Mouse (Mus musculus): ENCODE measurements at regions not wholly inside any gene's neighbourhood (a gene's known extent, or its start where the extent isn't known, plus 50 kb on each side); places are given as distances from the start of the nearest gene placed in this dataset.

GRCm38 (mm10) chr3:118418981-118419380, 142.9 kb upstream of the Dpyd start:
- no peak for DNase-seq (ENCODE audit: low spot score in 2 of 2)

- DNase-seq (ENCODE audit: low spot score in 2 of 2): no peak
Measured at GRCm38 (mm10) chr3:118421701-118422100, 140.2 kb upstream of the Dpyd start.

- no peak for DNase-seq (ENCODE audit: low spot score in 2 of 2)
Measured at GRCm38 (mm10) chr3:118425748-118426147, 136.2 kb upstream of the Dpyd start.

GRCm38 (mm10) chr3:118428523-118428922, 133.4 kb upstream of the Dpyd start:
- DNase-seq (ENCODE audit: low spot score in 2 of 2): peak; percentile 51 to 76

- peak; percentile 47 to 57 for DNase-seq (ENCODE audit: low spot score in 2 of 2)
Measured at GRCm38 (mm10) chr3:118429825-118430630, 131.9 kb upstream of the Dpyd start.

GRCm38 (mm10) chr3:118430631-118430906, 131.4 kb upstream of the Dpyd start:
- no peak for DNase-seq (ENCODE audit: low spot score in 2 of 2)

- DNase-seq (ENCODE audit: low spot score in 2 of 2): peak; percentile 38 to 53
Measured at GRCm38 (mm10) chr3:118431031-118431723, 130.8 kb upstream of the Dpyd start.

- DNase-seq (ENCODE audit: low spot score in 2 of 2): no peak
Measured at GRCm38 (mm10) chr3:118433441-118434021, 128.4 kb upstream of the Dpyd start.

- no peak for DNase-seq (ENCODE audit: low spot score in 2 of 2)
Measured at GRCm38 (mm10) chr3:118434311-118434710, 127.6 kb upstream of the Dpyd start.

- DNase-seq (ENCODE audit: low spot score in 2 of 2): no peak
Measured at GRCm38 (mm10) chr3:118434847-118435246, 127.1 kb upstream of the Dpyd start.

- no peak for DNase-seq (ENCODE audit: low spot score in 2 of 2)
Measured at GRCm38 (mm10) chr3:118435248-118435647, 126.7 kb upstream of the Dpyd start.

- peak in 1 of 2 experiments; percentile 42 for DNase-seq (ENCODE audit: low spot score in 2 of 2)
Measured at GRCm38 (mm10) chr3:118443742-118444332, 118.1 kb upstream of the Dpyd start.

GRCm38 (mm10) chr3:118445360-118445759, 116.6 kb upstream of the Dpyd start:
- DNase-seq (ENCODE audit: low spot score in 2 of 2): peak in 1 of 2 experiments; percentile 38

- DNase-seq (ENCODE audit: low spot score in 2 of 2): peak; percentile 66 to 67
Measured at GRCm38 (mm10) chr3:118459636-118460035, 102.3 kb upstream of the Dpyd start.

GRCm38 (mm10) chr3:118465611-118466010, 96.3 kb upstream of the Dpyd start:
- no peak for DNase-seq (ENCODE audit: low spot score in 2 of 2)

- no peak for DNase-seq (ENCODE audit: low spot score in 2 of 2)
Measured at GRCm38 (mm10) chr3:118472215-118472799, 89.6 kb upstream of the Dpyd start.

- no peak for DNase-seq (ENCODE audit: low spot score in 2 of 2)
Measured at GRCm38 (mm10) chr3:118478065-118478464, 83.9 kb upstream of the Dpyd start.

GRCm38 (mm10) chr3:118480515-118481248, 81.2 kb upstream of the Dpyd start:
- no peak for DNase-seq (ENCODE audit: low spot score in 2 of 2)

- DNase-seq (ENCODE audit: low spot score in 2 of 2): no peak
Measured at GRCm38 (mm10) chr3:118485966-118486365, 76.0 kb upstream of the Dpyd start.

- DNase-seq (ENCODE audit: low spot score in 2 of 2): no peak
Measured at GRCm38 (mm10) chr3:118487408-118487807, 74.5 kb upstream of the Dpyd start.

GRCm38 (mm10) chr3:118491101-118491500, 70.8 kb upstream of the Dpyd start:
- no peak for DNase-seq (ENCODE audit: low spot score in 2 of 2)
